Mouse (Mus musculus): ENCODE measurements around the gene Tbc1d17. TPM values are rescaled to one million over a fixed set of nuclear protein-coding genes. Genes with fewer than 3 reads are reported as not detected.

Tbc1d17 gene
- polyA plus RNA-seq, 1 experiment from 2014 or later: 74.1 TPM

- WGBS: 95% methylated on average over 3 of the region's 3 CpGs
- H3K4me1 ChIP-seq (ENCODE audit: control insufficient read depth, insufficient read depth, low read length): no peaks in the 10 kb centered on the region
- H3K36me3 ChIP-seq (ENCODE audit: control insufficient read depth, insufficient read depth, low read length): 0 out of 2 replicates have a peak, but pooled peaks cover 3% of the 10 kb centered on the region
- no peak for ATAC-seq (ENCODE audit: insufficient read depth, low FRiP score)
- H3K27me3 ChIP-seq (ENCODE audit: control insufficient read depth, insufficient read depth, low read length): no peaks in the 10 kb centered on the region
- H3K9me3 ChIP-seq (replicated peaks; ENCODE audit: control insufficient read depth, low read length): no peaks in the 10 kb centered on the region
- no peak overlapping the region for H3K27ac ChIP-seq (ENCODE audit: low read length)
- H3K4me2 ChIP-seq (ENCODE audit: low read depth, low read length): no peak overlapping the region
- no peak overlapping the region for H3K9ac ChIP-seq (ENCODE audit: low read length)
- no peak overlapping the region for H3K4me3 ChIP-seq (replicated peaks; ENCODE audit: low read length)
Observed at GRCm38 (mm10) chr7:44809466-44809865, 39.4 kb downstream of the Tbc1d17 start.

GRCm38 (mm10) chr7:44808927-44809326 is 40.0 kb downstream of the Tbc1d17 start:
- Histone ChIP-seq H3K36me3 (ENCODE audit: control insufficient read depth, insufficient read depth, low read length) (0 out of 2 replicates have a peak, but pooled peaks cover 3% of the 10 kb centered on the region), H3K27ac (ENCODE audit: low read length) (no peak overlapping the region), H3K9ac (ENCODE audit: low read length) (no peak overlapping the region), H3K9me3 (replicated peaks; ENCODE audit: control insufficient read depth, low read length) (no peaks in the 10 kb centered on the region), H3K4me1 (ENCODE audit: control insufficient read depth, insufficient read depth, low read length) (no peaks in the 10 kb centered on the region), H3K4me2 (ENCODE audit: low read depth, low read length) (no peak overlapping the region), H3K27me3 (ENCODE audit: control insufficient read depth, insufficient read depth, low read length) (no peaks in the 10 kb centered on the region), H3K4me3 (replicated peaks; ENCODE audit: low read length) (no peak overlapping the region)
- no peak for ATAC-seq (ENCODE audit: insufficient read depth, low FRiP score)
- WGBS: 73% methylated on average over 2 of the region's 2 CpGs

GRCm38 (mm10) chr7:44792781-44793180 is 56.1 kb downstream of the Tbc1d17 start:
- WGBS: 83% methylated on average over 6 of the region's 6 CpGs
- Histone ChIP-seq H3K36me3 (ENCODE audit: control insufficient read depth, insufficient read depth, low read length) (no peaks in the 10 kb centered on the region), H3K27ac (ENCODE audit: low read length) (no peak overlapping the region), H3K9ac (ENCODE audit: low read length) (no peak overlapping the region), H3K4me2 (ENCODE audit: low read depth, low read length) (no peak overlapping the region), H3K27me3 (ENCODE audit: control insufficient read depth, insufficient read depth, low read length) (no peaks in the 10 kb centered on the region), H3K4me1 (ENCODE audit: control insufficient read depth, insufficient read depth, low read length) (no peaks in the 10 kb centered on the region), H3K9me3 (replicated peaks; ENCODE audit: control insufficient read depth, low read length) (0 out of 2 replicates have a peak, but pooled peaks cover 4% of the 10 kb centered on the region), H3K4me3 (replicated peaks; ENCODE audit: low read length) (no peak overlapping the region)
- ATAC-seq (ENCODE audit: insufficient read depth, low FRiP score): no peak

GRCm38 (mm10) chr7:44790066-44790465 is 58.8 kb downstream of the Tbc1d17 start:
- no peak for ATAC-seq (ENCODE audit: insufficient read depth, low FRiP score)
- WGBS: 59% methylated on average over 4 of the region's 4 CpGs
- Histone ChIP-seq H3K4me1 (ENCODE audit: control insufficient read depth, insufficient read depth, low read length) (no peaks in the 10 kb centered on the region), H3K27me3 (ENCODE audit: control insufficient read depth, insufficient read depth, low read length) (no peaks in the 10 kb centered on the region), H3K27ac (ENCODE audit: low read length) (no peak overlapping the region), H3K36me3 (ENCODE audit: control insufficient read depth, insufficient read depth, low read length) (no peaks in the 10 kb centered on the region), H3K4me3 (replicated peaks; ENCODE audit: low read length) (no peak overlapping the region), H3K9ac (ENCODE audit: low read length) (no peak overlapping the region), H3K4me2 (ENCODE audit: low read depth, low read length) (no peak overlapping the region), H3K9me3 (replicated peaks; ENCODE audit: control insufficient read depth, low read length) (0 out of 2 replicates have a peak, but pooled peaks cover 4% of the 10 kb centered on the region)

GRCm38 (mm10) chr7:44789531-44789930 is 59.3 kb downstream of the Tbc1d17 start:
- 65% methylated on average over 3 of the region's 3 CpGs for WGBS
- ATAC-seq (ENCODE audit: insufficient read depth, low FRiP score): no peak
- no peaks in the 10 kb centered on the region for H3K36me3 ChIP-seq (ENCODE audit: control insufficient read depth, insufficient read depth, low read length)
- H3K4me3 ChIP-seq (replicated peaks; ENCODE audit: low read length): no peak overlapping the region
- no peaks in the 10 kb centered on the region for H3K4me1 ChIP-seq (ENCODE audit: control insufficient read depth, insufficient read depth, low read length)
- no peaks in the 10 kb centered on the region for H3K27me3 ChIP-seq (ENCODE audit: control insufficient read depth, insufficient read depth, low read length)
- 0 out of 2 replicates have a peak, but pooled peaks cover 4% of the 10 kb centered on the region for H3K9me3 ChIP-seq (replicated peaks; ENCODE audit: control insufficient read depth, low read length)
- no peak overlapping the region for H3K27ac ChIP-seq (ENCODE audit: low read length)
- no peak overlapping the region for H3K9ac ChIP-seq (ENCODE audit: low read length)
- H3K4me2 ChIP-seq (ENCODE audit: low read depth, low read length): no peak overlapping the region

MicroRNAs within 50 kb of the gene (microRNA counts, 519-probe panel; counts per million panel counts)
- not detected for microRNA mmu-miR-707

Small RNA genes within 50 kb of the gene (microRNA-seq; reads per million reads assigned to microRNA genes)
- not detected for gene Mir707

Other genes starting within 250 kb of the Tbc1d17 start
- gene Myh14, start 178.2 kb downstream of the Tbc1d17 start, polyA plus RNA-seq (2015; fragmentation: Nextera tagmentation; extraction: Ambion mirVana): 17.5 and 20.5 TPM in 2 replicates
- gene Izumo2, start 140.3 kb downstream of the Tbc1d17 start, polyA plus RNA-seq (2015; fragmentation: Nextera tagmentation; extraction: Ambion mirVana): not detected in 2 replicates
- gene Vrk3, start 100.7 kb downstream of the Tbc1d17 start, polyA plus RNA-seq (2015; fragmentation: Nextera tagmentation; extraction: Ambion mirVana): 32.1 and 32.8 TPM in 2 replicates
- gene Zfp473, start 98.0 kb downstream of the Tbc1d17 start, polyA plus RNA-seq (2015; fragmentation: Nextera tagmentation; extraction: Ambion mirVana): 1.8 and 2.3 TPM in 2 replicates
- 73.8 and 83.1 TPM in 2 replicates for gene Nup62, start 33.0 kb downstream of the Tbc1d17 start, polyA plus RNA-seq (2015; fragmentation: Nextera tagmentation; extraction: Ambion mirVana)
- gene Il4i1, start 32.7 kb downstream of the Tbc1d17 start, polyA plus RNA-seq (2015; fragmentation: Nextera tagmentation; extraction: Ambion mirVana): 0.88 and 1.3 TPM in 2 replicates
- gene Atf5, start 32.4 kb downstream of the Tbc1d17 start, polyA plus RNA-seq (2015; fragmentation: Nextera tagmentation; extraction: Ambion mirVana): 3.8 and 4.6 TPM in 2 replicates
- gene Akt1s1, start 88 bp downstream of the Tbc1d17 start, polyA plus RNA-seq (2015; fragmentation: Nextera tagmentation; extraction: Ambion mirVana): 73.5 and 83.1 TPM in 2 replicates
- 32.6 and 34.8 TPM in 2 replicates for gene Pnkp, start 8.1 kb upstream of the Tbc1d17 start, polyA plus RNA-seq (2015; fragmentation: Nextera tagmentation; extraction: Ambion mirVana)
- gene Ptov1, start 20.7 kb upstream of the Tbc1d17 start, polyA plus RNA-seq (2015; fragmentation: Nextera tagmentation; extraction: Ambion mirVana): 150 and 156 TPM in 2 replicates
- gene Med25, start 43.6 kb upstream of the Tbc1d17 start, polyA plus RNA-seq (2015; fragmentation: Nextera tagmentation; extraction: Ambion mirVana): 89.9 and 94.0 TPM in 2 replicates
- 23.1 and 24.7 TPM in 2 replicates for gene Fuz, start 47.0 kb upstream of the Tbc1d17 start, polyA plus RNA-seq (2015; fragmentation: Nextera tagmentation; extraction: Ambion mirVana)
- 52.6 and 55.6 TPM in 2 replicates for gene Ap2a1, start 80.4 kb upstream of the Tbc1d17 start, polyA plus RNA-seq (2015; fragmentation: Nextera tagmentation; extraction: Ambion mirVana)
- 0.06 TPM in 1 of 2 replicates, not detected in the other for gene Tsks, start 94.1 kb upstream of the Tbc1d17 start, polyA plus RNA-seq (2015; fragmentation: Nextera tagmentation; extraction: Ambion mirVana)
- 19.9 and 23.4 TPM in 2 replicates for gene Cpt1c, start 125.8 kb upstream of the Tbc1d17 start, polyA plus RNA-seq (2015; fragmentation: Nextera tagmentation; extraction: Ambion mirVana)
- gene Prmt1, start 137.5 kb upstream of the Tbc1d17 start, polyA plus RNA-seq (2015; fragmentation: Nextera tagmentation; extraction: Ambion mirVana): 302 and 324 TPM in 2 replicates
- 96.2 and 96.4 TPM in 2 replicates for gene Irf3, start 148.6 kb upstream of the Tbc1d17 start, polyA plus RNA-seq (2015; fragmentation: Nextera tagmentation; extraction: Ambion mirVana)
- gene Bcl2l12, start 149.6 kb upstream of the Tbc1d17 start, polyA plus RNA-seq (2015; fragmentation: Nextera tagmentation; extraction: Ambion mirVana): 43.8 and 45.8 TPM in 2 replicates
- 22.9 and 24.5 TPM in 2 replicates for gene Scaf1, start 167.3 kb upstream of the Tbc1d17 start, polyA plus RNA-seq (2015; fragmentation: Nextera tagmentation; extraction: Ambion mirVana)
- gene Rras, start 168.9 kb upstream of the Tbc1d17 start, polyA plus RNA-seq (2015; fragmentation: Nextera tagmentation; extraction: Ambion mirVana): 63.6 and 68.0 TPM in 2 replicates
- 8.3 and 8.7 TPM in 2 replicates for gene Prr12, start 203.8 kb upstream of the Tbc1d17 start, polyA plus RNA-seq (2015; fragmentation: Nextera tagmentation; extraction: Ambion mirVana)
- 55.7 TPM in 2 replicates for gene Nosip, start 213.3 kb upstream of the Tbc1d17 start, polyA plus RNA-seq (2015; fragmentation: Nextera tagmentation; extraction: Ambion mirVana)
- 24.7 and 27.4 TPM in 2 replicates for gene Prrg2, start 213.6 kb upstream of the Tbc1d17 start, polyA plus RNA-seq (2015; fragmentation: Nextera tagmentation; extraction: Ambion mirVana)
- gene Rcn3, start 243.1 kb upstream of the Tbc1d17 start, polyA plus RNA-seq (2015; fragmentation: Nextera tagmentation; extraction: Ambion mirVana): 388 and 395 TPM in 2 replicates

Measured in stomach, embryonic 16.5 days (tissue).